Mouse (Mus musculus) megakaryocyte-erythroid progenitor cell, adult 5-6 weeks (primary cell): Measurements from ENCODE around the gene Tmc4. TPM values are rescaled to one million over a fixed set of nuclear protein-coding genes. Genes with fewer than 3 reads are reported as not detected.
"Not testable (repeated sequence)": the region's sequence is repeated elsewhere in the genome, so short reads cannot be mapped to it uniquely, and the experiment has no call there.

Experiments used
- ATAC-seq: replicated peaks from 2 replicates; pipeline ENCODE4 v1.8.0; 2016; ENCODE audit warnings: mild to moderate bottlenecking, inconsistent platforms; ENCODE audit not compliant: severe bottlenecking, poor library complexity, low FRiP score, low TSS enrichment
- total RNA-seq, 2 experiments: library from RNA; stranded (forward) in 1 of 2; stranded (reverse) in 1 of 2; fragments of 200-1000, 215-1000 nt in 1 of 2; fragments of >200 nt in 1 of 2; fragmentation: Nextera tagmentation in 1 of 2; gene quantifications; 2 replicates each; pipeline ENCODE4 v1.2.3; 2014 to 2017

Tmc4 gene
- total RNA-seq (2014; fragmentation: Nextera tagmentation) (10.8 and 19.5 TPM in 2 replicates), total RNA-seq (2017) (1.7 and 8.6 TPM in 2 replicates)

DNA sequence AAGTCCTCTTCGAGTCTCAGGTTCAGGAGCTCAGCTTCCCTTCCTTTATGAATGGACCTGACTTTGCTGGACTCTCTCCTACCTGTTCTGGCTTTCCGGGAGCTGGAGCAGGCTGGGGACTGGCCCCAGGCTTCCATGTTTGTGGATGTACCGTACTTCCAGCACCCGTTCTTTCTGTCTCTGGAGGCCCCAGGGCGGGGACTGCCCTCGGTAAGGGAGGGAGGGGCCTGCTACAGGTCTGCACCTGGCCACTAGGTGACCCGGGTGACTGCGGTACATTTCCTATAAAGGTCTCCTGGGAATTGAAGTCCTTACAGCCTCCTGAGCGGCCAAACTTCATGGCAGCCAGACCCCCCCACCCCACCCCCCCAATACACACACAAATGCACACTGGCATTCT lies at the start of gene Tmc4:
TSS of gene Tmc4 (minus strand) at position 212 of the 400 bp plus-strand sequence.
- ATAC-seq = no peak

GRCm38 (mm10) chr7:3725459-3725858 lies 48.1 kb upstream of the Tmc4 start:
- not testable (repeated sequence) for ATAC-seq

DNA sequence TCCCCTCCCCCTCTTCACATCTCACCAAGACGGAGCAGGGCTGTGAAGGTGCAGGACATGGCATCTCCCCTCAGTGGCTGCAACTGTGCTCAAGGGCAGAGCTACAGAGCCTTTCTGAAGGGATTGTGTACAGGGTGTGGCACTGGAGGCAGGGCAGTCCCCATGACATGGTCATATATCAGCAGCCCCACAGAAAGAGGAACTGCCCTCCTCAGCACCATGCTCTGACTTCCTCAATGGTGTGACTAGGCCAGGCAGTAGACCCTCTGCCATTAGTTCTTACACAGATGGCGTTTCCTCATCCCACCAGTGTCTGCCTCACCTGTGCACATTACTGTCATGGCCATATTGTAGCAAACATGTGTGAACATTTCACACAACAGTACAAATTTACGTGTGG lies 42.9 kb upstream of the Tmc4 start, which contains the start of gene Pirb:
TSS of gene Pirb (minus strand) at position 124 of the 400 bp plus-strand sequence.
- not testable (repeated sequence) for ATAC-seq

GRCm38 (mm10) chr7:3715249-3715648 lies 37.9 kb upstream of the Tmc4 start:
- ATAC-seq = no peak

- ATAC-seq = no peak
Measured at GRCm38 (mm10) chr7:3712264-3712942, 35.0 kb upstream of the Tmc4 start.

GRCm38 (mm10) chr7:3709000-3709399 lies 31.6 kb upstream of the Tmc4 start:
- ATAC-seq = peak; percentile 27

DNA sequence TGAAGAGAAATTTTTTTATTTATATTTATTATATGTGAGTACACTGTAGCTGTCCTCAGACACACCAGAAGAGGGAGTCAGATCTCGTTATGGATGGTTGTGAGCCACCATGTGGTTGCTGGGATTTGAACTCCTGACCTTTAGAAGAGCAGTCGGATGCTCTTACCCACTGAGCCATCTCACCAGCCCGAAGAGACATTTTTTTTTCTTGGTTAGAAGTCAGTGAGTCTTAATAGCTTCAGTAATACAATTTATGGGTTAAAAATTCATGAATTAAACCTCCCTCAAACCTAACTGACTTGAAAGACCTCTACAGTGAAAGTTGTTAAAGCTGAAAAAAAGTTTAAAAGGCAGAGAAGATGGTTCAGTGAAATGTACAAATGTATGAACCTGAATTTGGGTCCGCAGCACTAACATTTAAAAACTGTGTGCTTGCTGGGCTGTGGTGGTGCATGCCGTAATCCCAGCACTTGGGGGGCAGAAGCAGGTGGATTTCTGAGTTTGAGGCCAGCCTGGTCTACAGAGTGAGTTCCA lies 31.2 kb upstream of the Tmc4 start:
- ATAC-seq = not testable (repeated sequence)

GRCm38 (mm10) chr7:3707568-3708413 lies 30.4 kb upstream of the Tmc4 start:
- ATAC-seq = no peak

- ATAC-seq = peak; percentile 43
Measured at GRCm38 (mm10) chr7:3707027-3707426, 29.7 kb upstream of the Tmc4 start.

GRCm38 (mm10) chr7:3706343-3706934 lies 29.1 kb upstream of the Tmc4 start:
- no peak for ATAC-seq

DNA sequence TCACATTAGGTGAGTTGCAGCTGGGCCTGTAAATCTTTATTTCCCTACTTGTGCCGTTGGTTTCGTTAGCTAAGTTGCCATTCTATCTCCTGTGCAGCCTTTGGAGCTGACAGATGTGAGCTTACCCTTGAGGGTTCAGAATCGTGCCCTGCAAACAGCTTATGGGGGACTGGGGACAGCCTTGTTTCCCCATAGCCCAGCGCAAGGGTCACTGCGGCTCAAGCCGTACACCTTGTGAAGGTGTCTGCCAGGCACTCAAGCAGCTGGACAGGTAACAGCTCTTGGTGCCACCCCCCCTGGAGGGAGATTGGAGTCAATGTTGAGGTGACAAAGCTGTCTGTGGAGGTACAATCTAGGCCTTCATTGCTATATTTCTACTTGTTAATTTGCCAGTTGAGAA lies 28.6 kb upstream of the Tmc4 start:
- no peak for ATAC-seq

GRCm38 (mm10) chr7:3705461-3705860 lies 28.1 kb upstream of the Tmc4 start:
- not testable (repeated sequence) for ATAC-seq

- ATAC-seq = 0 out of 2 replicates have a peak, but pooled peaks have one; percentile 4
Measured at GRCm38 (mm10) chr7:3704475-3704874, 27.1 kb upstream of the Tmc4 start.

DNA sequence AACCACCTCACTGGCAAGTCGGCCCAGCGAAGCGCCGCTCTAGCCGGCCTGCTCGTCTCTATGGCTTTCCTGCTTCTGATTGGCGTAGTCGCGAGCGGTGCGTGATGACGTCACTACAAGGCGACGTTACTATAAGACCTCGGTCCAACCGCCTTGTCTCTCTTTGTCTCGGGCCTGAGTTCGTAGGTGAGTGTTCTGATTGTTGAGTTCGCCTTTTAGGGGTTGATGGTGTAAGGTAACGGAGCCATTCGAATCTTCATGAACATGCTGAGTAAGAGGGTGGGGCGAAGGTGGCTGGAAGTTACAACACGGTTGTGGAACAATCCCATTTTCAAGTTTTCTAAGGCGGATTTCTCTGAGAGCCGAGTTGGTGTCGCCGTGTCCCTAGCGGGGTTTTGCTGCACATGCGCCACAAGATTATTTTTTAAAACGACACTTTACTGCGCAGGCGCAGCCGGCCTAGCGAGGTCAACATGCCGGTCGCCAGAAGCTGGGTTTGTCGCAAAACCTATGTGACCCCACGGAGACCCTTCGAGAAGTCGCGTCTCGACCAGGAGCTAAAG lies 26.6 kb upstream of the Tmc4 start, which contains the start of gene Rps9:
TSS of gene Rps9 (plus strand) at position 115 of the 563 bp plus-strand sequence.
- ATAC-seq = peak; percentile 81

DNA sequence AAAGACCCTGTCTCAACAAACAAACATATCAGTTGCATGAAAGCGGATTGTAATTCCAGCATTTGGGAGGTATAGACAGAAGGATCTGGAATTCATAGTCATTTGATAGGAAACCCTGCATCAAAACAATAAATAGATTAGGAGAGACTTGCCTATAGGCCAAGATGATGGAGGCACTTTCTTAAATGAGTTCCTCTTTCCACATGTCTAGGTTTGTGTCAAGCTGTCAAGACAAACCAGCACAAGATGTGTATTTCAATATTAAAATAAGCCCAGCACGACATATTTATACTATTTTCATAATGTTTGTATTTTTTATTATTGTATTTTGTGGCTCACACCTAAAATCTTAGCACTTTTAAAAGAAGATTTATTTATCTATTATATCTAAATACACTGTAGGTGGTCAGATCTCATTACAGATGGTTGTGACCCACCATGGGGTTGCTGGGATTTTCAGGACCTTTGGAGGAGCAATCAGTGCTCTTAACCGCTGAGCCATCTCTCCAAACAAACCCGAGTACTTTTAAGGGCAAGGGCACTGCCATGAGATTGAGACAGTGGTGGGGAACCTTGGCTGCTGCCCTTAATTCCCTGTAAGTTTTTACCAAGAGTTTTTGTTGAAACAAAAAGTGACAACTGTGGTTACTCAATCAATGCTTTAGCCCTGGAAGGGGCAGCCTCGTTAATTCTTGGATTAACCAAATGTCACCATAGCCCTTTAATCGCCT lies 26.0 kb upstream of the Tmc4 start:
- peak; percentile 5; the same call in 1 of the 2 replicates for ATAC-seq

- ATAC-seq = no peak
Measured at GRCm38 (mm10) chr7:3698471-3698870, 21.1 kb upstream of the Tmc4 start.

DNA sequence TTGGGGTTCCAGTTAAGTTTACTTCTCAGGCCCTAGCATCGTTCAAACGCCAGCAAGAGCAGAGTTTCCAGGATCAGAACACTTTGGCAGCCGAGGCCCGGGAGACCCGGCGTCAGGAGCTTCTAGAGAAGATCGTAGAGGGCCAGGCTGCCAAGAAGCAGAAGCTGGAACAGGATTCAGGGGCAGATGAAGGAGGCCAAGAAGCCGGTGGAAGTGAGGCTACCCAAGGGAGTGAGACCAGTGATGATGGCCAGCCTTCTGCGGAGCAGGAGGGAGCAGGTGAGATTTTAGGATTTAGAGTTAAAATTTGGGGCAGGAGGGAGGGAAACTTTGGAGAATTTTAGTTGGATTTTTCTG lies 17.6 kb upstream of the Tmc4 start:
- ATAC-seq = not testable (repeated sequence)

DNA sequence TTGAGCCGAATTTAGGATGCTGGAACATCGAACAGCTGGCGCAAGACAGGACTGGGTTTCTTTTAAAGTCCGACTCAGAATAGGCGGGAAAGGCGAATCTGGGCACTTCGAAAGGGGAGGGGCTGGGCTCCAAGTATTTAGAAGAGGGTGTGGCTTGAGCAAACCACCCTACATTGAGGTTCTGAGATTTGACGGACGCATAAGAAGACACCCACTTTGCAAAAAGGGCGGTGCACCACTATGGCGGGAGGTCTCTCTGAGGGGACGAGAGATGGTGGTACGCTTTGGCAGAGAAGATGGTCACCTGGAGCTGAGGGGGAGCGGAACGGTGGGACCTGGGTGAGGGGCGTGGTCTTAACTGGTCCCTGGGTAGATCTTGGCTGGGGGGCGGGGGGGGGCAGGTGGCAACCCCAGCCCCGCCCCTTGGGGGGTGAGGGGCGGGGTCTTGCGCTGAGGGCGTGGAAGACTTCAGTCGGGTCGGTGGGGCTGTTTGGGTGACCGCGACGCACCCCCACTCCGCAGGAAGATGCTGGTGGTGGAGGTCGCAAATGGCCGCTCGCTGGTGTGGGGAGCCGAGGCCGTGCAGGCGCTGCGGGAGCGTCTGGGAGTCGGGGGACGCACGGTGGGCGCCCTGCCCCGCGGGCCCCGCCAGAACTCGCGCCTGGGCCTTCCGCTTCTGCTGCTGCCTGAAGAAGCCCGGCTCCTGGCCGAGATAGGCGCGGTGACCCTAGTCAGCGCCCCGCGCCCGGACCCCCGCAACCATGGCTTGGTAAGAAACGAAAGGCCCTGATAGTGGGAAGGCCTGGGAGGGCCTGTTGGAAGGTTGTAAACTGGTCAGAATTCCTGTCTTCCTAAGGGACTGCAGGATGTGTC lies 17.0 kb upstream of the Tmc4 start:
- peak; percentile 41 for ATAC-seq
